Mouse (Mus musculus) heart, adult 2 months (tissue): ENCODE results near the gene Mcfd2. TPM values are rescaled to one million over a fixed set of nuclear protein-coding genes. Genes with fewer than 3 reads are reported as not detected.
"Not testable (repeated sequence)": the region's sequence is repeated elsewhere in the genome, so short reads cannot be mapped to it uniquely, and the experiment has no call there.

Experiments used
- DNase-seq, 2 experiments: peaks; one replicate each; pipeline ENCODE4 v3.0.0; 2021
- H3K27ac ChIP-seq: fragments of 200-600 bp; 2 replicates; pipeline ENCODE4 v1.8.1; 2022
- H3K27me3 ChIP-seq: fragments of 200-500 bp; 2 replicates; pipeline ENCODE4 v1.6.1; 2012; ENCODE audit warnings: mild to moderate bottlenecking, low read length, inconsistent platforms, mixed read lengths; ENCODE audit not compliant: control insufficient read depth, insufficient read depth
- H3K36me3 ChIP-seq: fragments of 200-500 bp; 2 replicates; pipeline ENCODE4 v1.6.1; 2012; ENCODE audit warnings: low read length, inconsistent platforms; ENCODE audit not compliant: control insufficient read depth, insufficient read depth
- H3K4me1 ChIP-seq: fragments of 200-500 bp; 2 replicates; pipeline ENCODE4 v1.6.1; 2011; ENCODE audit warnings: low read length; ENCODE audit not compliant: control insufficient read depth, insufficient read depth
- H3K4me3 ChIP-seq: fragments of 200-600 bp; 2 replicates; pipeline ENCODE4 v1.8.1; 2022
- H3K79me2 ChIP-seq: fragments of 200-500 bp; replicated peaks from 2 replicates; pipeline ENCODE4 v1.6.1; 2012; ENCODE audit warnings: mild to moderate bottlenecking, inconsistent platforms, low read length, moderate library complexity, mixed read lengths; ENCODE audit not compliant: control insufficient read depth, insufficient read depth
- H3K9ac ChIP-seq: fragments of 200-500 bp; 2 replicates; pipeline ENCODE4 v1.6.1; 2012; ENCODE audit warnings: low read depth, mild to moderate bottlenecking, control low read depth, inconsistent platforms, low read length, mixed read lengths
- CTCF ChIP-seq: fragments of 200-600 bp; IDR thresholded peaks from 2 replicates; pipeline ENCODE4 v1.8.1; 2022; ENCODE audit warnings: antibody characterized with exemption, mild to moderate bottlenecking, moderate library complexity
- EP300 ChIP-seq: fragments of 200-500 bp; IDR thresholded peaks from 2 replicates; pipeline ENCODE4 v1.6.1; 2011; ENCODE audit warnings: low read depth, low read length, control low read depth; ENCODE audit not compliant: insufficient read depth
- POLR2A ChIP-seq: fragments of 200-500 bp; IDR thresholded peaks from 2 replicates; pipeline ENCODE4 v1.6.1; 2011; ENCODE audit warnings: mild to moderate bottlenecking, low read depth, low read length, control low read depth; ENCODE audit not compliant: insufficient read depth
- WGBS: fragments of 180-500 bp; shearing (Covaris S2); methylation state at CpG from one replicate; pipeline ENCODE4 v1.1.7; 2018; 5-methylcytosine and 5-hydroxymethylcytosine counted together
- intact Hi-C: fragments of 180-260 bp; cut with DNase I; formaldehyde crosslinking; loops from one replicate; pipeline ENCODE4 v1.15.1; 2025
- polyA plus RNA-seq: library from polyadenylated mRNA; depleted of rRNA; stranded (reverse); fragments of >200 nt; gene quantifications from 2 replicates; pipeline ENCODE4 v1.2.3, GENCODE M21; 2012
- total RNA-seq, 2 experiments: library from RNA; stranded (reverse); gene quantifications; 2 replicates each; pipeline ENCODE4 v1.2.3; 2021

The Mcfd2 gene
- total and polyA plus RNA-seq, 3 experiments, result 48.3 to 60.3 (median 59.4) TPM

- TF ChIP-seq POLR2A (no peak), CTCF (no peak), EP300 (no peak)
- DNase-seq, result peak; percentile 54 to 56
- no peak overlapping the region for H3K9ac ChIP-seq
- intact Hi-C loops, result no loop called here
- peaks cover 15% of the 10 kb centered on the region for H3K4me1 ChIP-seq
- H3K36me3 ChIP-seq, result no peaks in the 10 kb centered on the region
- H3K79me2 ChIP-seq, result no peaks in the 10 kb centered on the region
- H3K4me3 ChIP-seq, result no peak overlapping the region
- 48% methylated on average over 13 of the region's 13 CpGs for WGBS
- peak overlapping the region; percentile 38 for H3K27ac ChIP-seq
- no peaks in the 10 kb centered on the region for H3K27me3 ChIP-seq
Observed at GRCm38 (mm10) chr17:87302014-87302794, 36.5 kb upstream of the Mcfd2 start.

- H3K27me3 ChIP-seq, H3K79me2 ChIP-seq, intact Hi-C loops, H3K9ac ChIP-seq, H3K4me3 ChIP-seq, H3K36me3 ChIP-seq, H3K27ac ChIP-seq: not testable (repeated sequence)
- peak in 1 of 2 experiments; percentile 49 for DNase-seq
- 82% methylated on average over 9 of the region's 9 CpGs for WGBS
- peaks cover 15% of the 10 kb centered on the region for H3K4me1 ChIP-seq
Observed at GRCm38 (mm10) chr17:87301607-87302006, 35.9 kb upstream of the Mcfd2 start.

- WGBS, result 90% methylated on average over 10 of the region's 10 CpGs
Observed at GRCm38 (mm10) chr17:87300340-87300739, 34.6 kb upstream of the Mcfd2 start.

DNA sequence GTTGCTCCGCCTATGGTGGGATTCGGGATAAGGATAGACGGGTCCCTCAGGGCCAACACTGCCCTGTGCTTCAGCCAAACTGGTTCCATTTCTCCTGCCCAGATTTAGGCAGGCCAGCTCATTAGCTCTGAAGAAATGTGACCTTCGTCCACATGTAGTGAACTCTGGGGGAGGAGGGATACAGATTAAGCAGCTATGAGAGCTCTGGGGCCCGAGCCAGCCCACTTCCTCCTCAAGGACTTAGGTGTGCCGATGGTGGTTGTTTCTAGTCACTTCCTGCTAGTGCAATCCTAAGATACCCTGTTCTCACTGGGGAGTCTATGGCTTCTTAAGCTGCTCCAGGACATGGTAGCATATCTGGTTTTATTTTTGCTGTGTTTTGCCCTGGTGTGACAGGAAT is 33.2 kb upstream of the Mcfd2 start:
- no peaks in the 10 kb centered on the region for H3K27me3 ChIP-seq
- no peak overlapping the region for H3K27ac ChIP-seq
- WGBS, result 25% methylated on average over 6 of the region's 6 CpGs
- peaks cover 6% of the 10 kb centered on the region for H3K4me1 ChIP-seq
- intact Hi-C loops, result no loop called here
- peak in 1 of 2 experiments; percentile 48 for DNase-seq
- H3K79me2 ChIP-seq, result no peaks in the 10 kb centered on the region
- H3K36me3 ChIP-seq, result no peaks in the 10 kb centered on the region
- TF ChIP-seq EP300, result no peak
- no peak for TF ChIP-seq CTCF
- no peak for TF ChIP-seq POLR2A
- H3K4me3 ChIP-seq, result no peak overlapping the region
- H3K9ac ChIP-seq, result no peak overlapping the region

More at GRCm38 (mm10) chr17:87300340-87300739, 34.6 kb upstream of the Mcfd2 start:
- Histone ChIP-seq H3K4me3 (no peak overlapping the region), H3K9ac (no peak overlapping the region), H3K27ac (no peak overlapping the region), H3K27me3 (no peaks in the 10 kb centered on the region), H3K36me3 (no peaks in the 10 kb centered on the region), H3K79me2 (no peaks in the 10 kb centered on the region), H3K4me1 (peaks cover 12% of the 10 kb centered on the region)
- no peak for DNase-seq
- intact Hi-C loops, result no loop called here
- no peak for TF ChIP-seq CTCF
- no peak for TF ChIP-seq EP300

DNA sequence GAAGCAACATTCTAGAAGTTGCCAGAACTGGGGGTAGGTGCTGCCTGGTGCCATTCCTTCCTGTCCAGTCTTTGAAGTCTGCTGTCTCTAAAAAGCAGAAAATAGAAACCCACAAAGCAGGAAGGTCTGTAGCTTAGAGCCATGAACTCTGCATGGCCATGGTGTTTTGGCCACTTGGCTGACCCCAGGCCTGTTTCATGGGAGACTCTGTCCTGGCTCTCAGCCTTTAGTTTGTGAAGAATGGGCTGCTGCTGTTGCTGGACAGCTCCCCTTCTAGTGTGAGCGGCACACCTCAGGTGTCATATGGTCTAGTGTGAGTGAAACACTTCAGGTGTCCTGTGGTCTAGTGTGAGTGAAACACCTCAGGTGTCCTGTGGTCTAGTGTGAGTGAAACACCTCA is 31.0 kb upstream of the Mcfd2 start:
- H3K36me3 ChIP-seq, H3K9ac ChIP-seq, H3K4me1 ChIP-seq, H3K27ac ChIP-seq, H3K27me3 ChIP-seq, intact Hi-C loops, DNase-seq, H3K4me3 ChIP-seq, H3K79me2 ChIP-seq: not testable (repeated sequence)
- WGBS, result 91% methylated on average over 1 of the region's 1 CpGs

DNA sequence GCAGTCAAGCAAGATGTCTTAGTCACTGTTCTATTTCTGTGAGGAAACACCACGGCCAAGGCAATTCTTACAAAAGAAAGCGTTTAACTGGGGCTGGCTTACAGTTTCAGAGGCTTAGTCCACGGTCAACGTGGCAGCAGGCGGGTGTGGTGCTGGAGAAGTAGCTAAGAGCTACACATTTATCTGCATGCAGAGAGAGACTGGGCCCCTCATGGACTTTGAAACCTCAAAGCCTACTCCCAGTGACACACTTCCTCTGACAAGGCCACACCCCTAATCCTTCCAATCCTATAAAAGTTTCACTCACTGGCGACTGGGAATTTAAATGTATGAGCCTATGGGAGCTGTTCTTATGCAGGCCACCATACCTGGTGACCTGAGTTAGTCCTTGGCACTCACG is 30.0 kb upstream of the Mcfd2 start:
- 83% methylated on average over 7 of the region's 7 CpGs for WGBS
- intact Hi-C loops, result no loop called here
- TF ChIP-seq CTCF (no peak), EP300 (no peak), POLR2A (no peak)
- H3K9ac ChIP-seq, result no peak overlapping the region
- H3K79me2 ChIP-seq, result no peaks in the 10 kb centered on the region
- no peaks in the 10 kb centered on the region for H3K36me3 ChIP-seq
- H3K4me1 ChIP-seq, result peaks cover 4% of the 10 kb centered on the region
- no peaks in the 10 kb centered on the region for H3K27me3 ChIP-seq
- H3K4me3 ChIP-seq, result no peak overlapping the region
- H3K27ac ChIP-seq, result no peak overlapping the region
- DNase-seq, result no peak
